Mouse (Mus musculus): ENCODE measurements around the gene BC030870. TPM values are rescaled to one million over a fixed set of nuclear protein-coding genes. Genes with fewer than 3 reads are reported as not detected.

The BC030870 gene
- total RNA-seq, 1 experiment = not detected

- Histone ChIP-seq H3K4me1 (ENCODE audit: control insufficient read depth in 2 of 2, insufficient read depth in 2 of 2, low read length in 2 of 2, poor library complexity in 1 of 2) (no peaks in the 10 kb centered on the region), H3K9ac (ENCODE audit: insufficient read depth, low read depth, low read length, poor library complexity, severe bottlenecking) (no peak overlapping the region), H3K4me3 (ENCODE audit: insufficient read depth in 1 of 2, low read depth in 1 of 2, low read length in 2 of 2, poor library complexity in 1 of 2, severe bottlenecking in 1 of 2) (no peak overlapping the region), H3K27ac (ENCODE audit: insufficient read depth, low read depth, low read length, poor library complexity, severe bottlenecking) (no peak overlapping the region), H3K9me3 (ENCODE audit: control insufficient read depth, insufficient read depth, low read depth, low read length) (no peaks in the 10 kb centered on the region), H3K36me3 (ENCODE audit: control insufficient read depth, insufficient read depth, low read length, poor library complexity, severe bottlenecking) (no peaks in the 10 kb centered on the region)
- no peak for DNase-seq (ENCODE audit: low read depth, low spot score)
- TF ChIP-seq ZNF384 (IDR thresholded peaks at IDR 0.05; ENCODE audit: low read depth, low read length) = no peak
- TF ChIP-seq HCFC1 (IDR thresholded peaks at IDR 0.05; ENCODE audit: borderline replicate concordance, insufficient read depth, low read length) = no peak
- in situ Hi-C loops (cut with MboI; ENCODE audit: low sequenced_read_pairs in 2 of 2, unreplicated experiment in 2 of 2) = loop anchor here in 1 of 2 experiments (10.0 kb wide), 1 partner anchor 65 kb away; no protein-coding TSS in a partner anchor
Measured at GRCm38 (mm10) chr8:65089781-65090180, 39.6 kb downstream of the BC030870 start.

GRCm38 (mm10) chr8:65088120-65088519 lies 41.2 kb downstream of the BC030870 start:
- no peaks in the 10 kb centered on the region for H3K36me3 ChIP-seq (ENCODE audit: control insufficient read depth, insufficient read depth, low read length, poor library complexity, severe bottlenecking)

GRCm38 (mm10) chr8:65087711-65088110 lies 41.7 kb downstream of the BC030870 start:
- Histone ChIP-seq H3K9me3 (ENCODE audit: control insufficient read depth, insufficient read depth, low read depth, low read length) (no peaks in the 10 kb centered on the region), H3K4me3 (ENCODE audit: insufficient read depth in 1 of 2, low read depth in 1 of 2, low read length in 2 of 2, poor library complexity in 1 of 2, severe bottlenecking in 1 of 2) (no peak overlapping the region), H3K4me1 (ENCODE audit: control insufficient read depth in 2 of 2, insufficient read depth in 2 of 2, low read length in 2 of 2, poor library complexity in 1 of 2) (no peaks in the 10 kb centered on the region), H3K36me3 (ENCODE audit: control insufficient read depth, insufficient read depth, low read length, poor library complexity, severe bottlenecking) (no peaks in the 10 kb centered on the region), H3K27ac (ENCODE audit: insufficient read depth, low read depth, low read length, poor library complexity, severe bottlenecking) (no peak overlapping the region), H3K9ac (ENCODE audit: insufficient read depth, low read depth, low read length, poor library complexity, severe bottlenecking) (no peak overlapping the region)
- no peak for DNase-seq (ENCODE audit: low read depth, low spot score)
- TF ChIP-seq ZC3H11A (IDR thresholded peaks at IDR 0.05; ENCODE audit: borderline replicate concordance, low read depth, low read length) (no peak), HCFC1 (IDR thresholded peaks at IDR 0.05; ENCODE audit: borderline replicate concordance, insufficient read depth, low read length) (no peak), MAFK (IDR thresholded peaks at IDR 0.05; ENCODE audit: insufficient read depth, low read depth, low read length) (no peak), CHD2 (IDR thresholded peaks at IDR 0.05; ENCODE audit: low read depth, low read length) (no peak), ZNF384 (IDR thresholded peaks at IDR 0.05; ENCODE audit: low read depth, low read length) (no peak)
- in situ Hi-C loops (cut with MboI; ENCODE audit: low sequenced_read_pairs in 2 of 2, unreplicated experiment in 2 of 2) = loop anchor here in 1 of 2 experiments (10.0 kb wide), 1 partner anchor 63 kb away; no protein-coding TSS in a partner anchor

More at GRCm38 (mm10) chr8:65088120-65088519, 41.2 kb downstream of the BC030870 start:
- no peak for TF ChIP-seq HCFC1 (IDR thresholded peaks at IDR 0.05; ENCODE audit: borderline replicate concordance, insufficient read depth, low read length)
- TF ChIP-seq ZC3H11A (IDR thresholded peaks at IDR 0.05; ENCODE audit: borderline replicate concordance, low read depth, low read length) = no peak
- TF ChIP-seq MAFK (IDR thresholded peaks at IDR 0.05; ENCODE audit: insufficient read depth, low read depth, low read length) = no peak
- TF ChIP-seq ZNF384 (IDR thresholded peaks at IDR 0.05; ENCODE audit: low read depth, low read length) = no peak
- no peak for TF ChIP-seq CHD2 (IDR thresholded peaks at IDR 0.05; ENCODE audit: low read depth, low read length)
- H3K27ac ChIP-seq (ENCODE audit: insufficient read depth, low read depth, low read length, poor library complexity, severe bottlenecking) = no peak overlapping the region
- H3K4me1 ChIP-seq (ENCODE audit: control insufficient read depth in 2 of 2, insufficient read depth in 2 of 2, low read length in 2 of 2, poor library complexity in 1 of 2) = no peaks in the 10 kb centered on the region
- in situ Hi-C loops (cut with MboI; ENCODE audit: low sequenced_read_pairs in 2 of 2, unreplicated experiment in 2 of 2) = loop anchor here in 1 of 2 experiments (10.0 kb wide), 1 partner anchor 63 kb away; no protein-coding TSS in a partner anchor
- H3K9ac ChIP-seq (ENCODE audit: insufficient read depth, low read depth, low read length, poor library complexity, severe bottlenecking) = no peak overlapping the region
- DNase-seq (ENCODE audit: low read depth, low spot score) = no peak
- no peak overlapping the region for H3K4me3 ChIP-seq (ENCODE audit: insufficient read depth in 1 of 2, low read depth in 1 of 2, low read length in 2 of 2, poor library complexity in 1 of 2, severe bottlenecking in 1 of 2)
- H3K9me3 ChIP-seq (ENCODE audit: control insufficient read depth, insufficient read depth, low read depth, low read length) = no peaks in the 10 kb centered on the region

- DNase-seq (ENCODE audit: low read depth, low spot score) = peak; percentile 56
- in situ Hi-C loops (cut with MboI; ENCODE audit: low sequenced_read_pairs in 2 of 2, unreplicated experiment in 2 of 2) = loop anchor here in 1 of 2 experiments (10.0 kb wide), 1 partner anchor 61 kb away; no protein-coding TSS in a partner anchor
- Histone ChIP-seq H3K9me3 (ENCODE audit: control insufficient read depth, insufficient read depth, low read depth, low read length) (no peaks in the 10 kb centered on the region), H3K4me1 (ENCODE audit: control insufficient read depth in 2 of 2, insufficient read depth in 2 of 2, low read length in 2 of 2, poor library complexity in 1 of 2) (no peaks in the 10 kb centered on the region), H3K4me3 (ENCODE audit: insufficient read depth in 1 of 2, low read depth in 1 of 2, low read length in 2 of 2, poor library complexity in 1 of 2, severe bottlenecking in 1 of 2) (no peak overlapping the region), H3K27ac (ENCODE audit: insufficient read depth, low read depth, low read length, poor library complexity, severe bottlenecking) (no peak overlapping the region), H3K9ac (ENCODE audit: insufficient read depth, low read depth, low read length, poor library complexity, severe bottlenecking) (no peak overlapping the region), H3K36me3 (ENCODE audit: control insufficient read depth, insufficient read depth, low read length, poor library complexity, severe bottlenecking) (no peaks in the 10 kb centered on the region)
- TF ChIP-seq CHD2 (IDR thresholded peaks at IDR 0.05; ENCODE audit: low read depth, low read length) (no peak), ZC3H11A (IDR thresholded peaks at IDR 0.05; ENCODE audit: borderline replicate concordance, low read depth, low read length) (peak; percentile 98), MAFK (IDR thresholded peaks at IDR 0.05; ENCODE audit: insufficient read depth, low read depth, low read length) (peak; percentile 74), ZNF384 (IDR thresholded peaks at IDR 0.05; ENCODE audit: low read depth, low read length) (no peak), HCFC1 (IDR thresholded peaks at IDR 0.05; ENCODE audit: borderline replicate concordance, insufficient read depth, low read length) (no peak)
Measured at GRCm38 (mm10) chr8:65085680-65086079, 43.7 kb downstream of the BC030870 start.

GRCm38 (mm10) chr8:65080731-65081130 lies 48.6 kb downstream of the BC030870 start:
- Histone ChIP-seq H3K9me3 (ENCODE audit: control insufficient read depth, insufficient read depth, low read depth, low read length) (no peaks in the 10 kb centered on the region), H3K4me1 (ENCODE audit: control insufficient read depth in 2 of 2, insufficient read depth in 2 of 2, low read length in 2 of 2, poor library complexity in 1 of 2) (no peaks in the 10 kb centered on the region; a peak in 1 of 4 replicates), H3K4me3 (ENCODE audit: insufficient read depth in 1 of 2, low read depth in 1 of 2, low read length in 2 of 2, poor library complexity in 1 of 2, severe bottlenecking in 1 of 2) (no peak overlapping the region), H3K9ac (ENCODE audit: insufficient read depth, low read depth, low read length, poor library complexity, severe bottlenecking) (no peak overlapping the region), H3K36me3 (ENCODE audit: control insufficient read depth, insufficient read depth, low read length, poor library complexity, severe bottlenecking) (no peaks in the 10 kb centered on the region), H3K27ac (ENCODE audit: insufficient read depth, low read depth, low read length, poor library complexity, severe bottlenecking) (no peak overlapping the region)
- TF ChIP-seq HCFC1 (IDR thresholded peaks at IDR 0.05; ENCODE audit: borderline replicate concordance, insufficient read depth, low read length) (no peak), CHD2 (IDR thresholded peaks at IDR 0.05; ENCODE audit: low read depth, low read length) (no peak), MAFK (IDR thresholded peaks at IDR 0.05; ENCODE audit: insufficient read depth, low read depth, low read length) (no peak), ZC3H11A (IDR thresholded peaks at IDR 0.05; ENCODE audit: borderline replicate concordance, low read depth, low read length) (no peak)
- no peak for DNase-seq (ENCODE audit: low read depth, low spot score)
- in situ Hi-C loops (cut with MboI; ENCODE audit: low sequenced_read_pairs in 2 of 2, unreplicated experiment in 2 of 2) = loop anchor here (5.0 to 10.0 kb wide), 2 partner anchors 56 to 58 kb away; no protein-coding TSS in a partner anchor

All from ES-E14 (cell line).